Mouse (Mus musculus): Measurements from ENCODE around the gene Kif3a. TPM values are rescaled to one million over a fixed set of nuclear protein-coding genes. Genes with fewer than 3 reads are reported as not detected.

Kif3a gene
- total and polyA plus RNA-seq, 2 experiments from 2014 or later = 6.1 to 23.7 TPM

DNA sequence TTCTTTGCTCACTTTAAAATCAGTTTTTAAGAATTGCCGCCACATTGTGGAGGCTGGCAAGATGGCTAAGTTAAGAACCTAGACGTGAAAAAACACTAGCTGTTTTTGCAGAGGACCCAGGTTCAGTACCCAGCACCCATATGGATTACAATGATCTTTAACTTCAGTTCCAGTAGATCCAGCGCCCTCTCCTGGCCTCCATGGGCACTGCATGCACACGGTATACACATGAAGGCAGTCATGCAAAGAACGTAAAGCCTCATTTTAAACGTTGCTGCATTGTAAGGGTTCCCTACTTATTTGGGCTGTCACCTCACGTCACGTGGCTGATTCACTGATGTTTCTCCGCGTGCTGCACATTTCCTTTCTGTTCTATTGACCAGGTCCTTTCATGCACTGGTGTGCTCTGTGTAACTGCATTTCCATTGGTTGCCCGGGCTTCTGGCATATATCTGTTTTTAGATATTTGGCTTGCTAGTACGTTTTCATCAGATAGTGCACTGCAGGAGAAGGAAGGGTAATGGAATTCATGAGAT is 75.6 kb downstream of the Kif3a start:
- no peak overlapping the region for H3K4me2 ChIP-seq (ENCODE audit: low read depth, low read length)
- DNase-seq (ENCODE audit: low spot score) (no peak), ATAC-seq (ENCODE audit: insufficient read depth, low read depth) (no peak)
- no peaks in the 10 kb centered on the region for H3K36me3 ChIP-seq (replicated peaks; ENCODE audit: control insufficient read depth, insufficient read depth, low read length)
- no peak overlapping the region for H3K9ac ChIP-seq (replicated peaks; ENCODE audit: low read depth, low read length)
- no peaks in the 10 kb centered on the region for H3K4me1 ChIP-seq (ENCODE audit: control insufficient read depth, insufficient read depth)
- TF ChIP-seq EP300 (IDR thresholded peaks at IDR 0.05; ENCODE audit: low read depth) (no peak), CTCF (IDR thresholded peaks at IDR 0.05; ENCODE audit: low read depth) (no peak)
- no peaks in the 10 kb centered on the region for H3K9me3 ChIP-seq (replicated peaks; ENCODE audit: control insufficient read depth, low read length)
- H3K27ac ChIP-seq (ENCODE audit: low read depth) = no peak overlapping the region
- H3K4me3 ChIP-seq (ENCODE audit: low read depth, low read length) = no peak overlapping the region
- 62% methylated on average over 12 of the region's 12 CpGs for WGBS
- peaks cover under 1% of the 10 kb centered on the region; the same call in 1 of the 2 replicates for H3K27me3 ChIP-seq (ENCODE audit: control insufficient read depth, insufficient read depth, low read length)

DNA sequence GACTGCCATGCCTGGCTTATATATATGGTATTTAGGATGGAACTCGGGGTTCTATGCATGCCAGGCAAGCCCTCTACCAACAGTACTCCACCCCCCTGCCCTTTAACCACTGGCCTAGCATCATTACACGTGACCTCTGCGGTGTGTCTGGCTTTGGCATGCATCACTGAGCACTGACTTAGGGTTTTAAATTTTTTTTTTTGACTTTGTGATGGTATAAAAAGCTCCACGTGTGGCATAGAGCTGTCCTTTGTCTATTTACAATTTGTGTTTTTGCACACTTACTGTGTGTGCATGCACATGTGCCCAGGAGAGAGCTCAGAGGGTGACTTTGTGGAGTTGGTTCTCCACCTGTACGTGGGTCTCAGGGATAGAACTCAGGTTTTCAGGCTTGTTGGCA is 76.8 kb downstream of the Kif3a start:
- Histone ChIP-seq H3K27ac (ENCODE audit: low read depth) (no peak overlapping the region), H3K4me2 (ENCODE audit: low read depth, low read length) (no peak overlapping the region), H3K9ac (replicated peaks; ENCODE audit: low read depth, low read length) (no peak overlapping the region), H3K4me3 (ENCODE audit: low read depth, low read length) (no peak overlapping the region), H3K27me3 (ENCODE audit: control insufficient read depth, insufficient read depth, low read length) (no peaks in the 10 kb centered on the region), H3K36me3 (replicated peaks; ENCODE audit: control insufficient read depth, insufficient read depth, low read length) (no peaks in the 10 kb centered on the region), H3K4me1 (ENCODE audit: control insufficient read depth, insufficient read depth) (no peaks in the 10 kb centered on the region), H3K9me3 (replicated peaks; ENCODE audit: control insufficient read depth, low read length) (no peaks in the 10 kb centered on the region)
- 81% methylated on average over 5 of the region's 5 CpGs for WGBS
- TF ChIP-seq EP300 (IDR thresholded peaks at IDR 0.05; ENCODE audit: low read depth) (no peak), CTCF (IDR thresholded peaks at IDR 0.05; ENCODE audit: low read depth) (no peak)
- no peak for DNase-seq (ENCODE audit: low spot score)
- no peak for ATAC-seq (ENCODE audit: insufficient read depth, low read depth)

GRCm38 (mm10) chr11:53651441-53651840 is 84.3 kb downstream of the Kif3a start:
- ATAC-seq (ENCODE audit: insufficient read depth, low read depth) = no peak

More at GRCm38 (mm10) chr11:53651441-53651840, 84.3 kb downstream of the Kif3a start:
- peaks cover 12% of the 10 kb centered on the region for H3K4me1 ChIP-seq (ENCODE audit: control insufficient read depth, insufficient read depth)
- 77% methylated on average over 4 of the region's 4 CpGs for WGBS
- no peak overlapping the region for H3K27ac ChIP-seq (ENCODE audit: low read depth)
- peaks cover 41% of the 10 kb centered on the region for H3K36me3 ChIP-seq (replicated peaks; ENCODE audit: control insufficient read depth, insufficient read depth, low read length)
- H3K27me3 ChIP-seq (ENCODE audit: control insufficient read depth, insufficient read depth, low read length) = no peaks in the 10 kb centered on the region
- no peak overlapping the region for H3K4me3 ChIP-seq (ENCODE audit: low read depth, low read length)
- no peak for DNase-seq (ENCODE audit: low spot score)
- no peaks in the 10 kb centered on the region for H3K9me3 ChIP-seq (replicated peaks; ENCODE audit: control insufficient read depth, low read length)
- TF ChIP-seq CTCF (IDR thresholded peaks at IDR 0.05; ENCODE audit: low read depth) (no peak), EP300 (IDR thresholded peaks at IDR 0.05; ENCODE audit: low read depth) (no peak)
- H3K4me2 ChIP-seq (ENCODE audit: low read depth, low read length) = no peak overlapping the region
- no peak overlapping the region for H3K9ac ChIP-seq (replicated peaks; ENCODE audit: low read depth, low read length)

Other genes starting within 250 kb of the Kif3a start
- gene Zcchc10, start 242.7 kb upstream of the Kif3a start, total RNA-seq (2014; rRNA removed; ENCODE audit: low replicate concordance) = 1.2 TPM in 1 of 2 replicates, not detected in the other
- gene Zcchc10, start 242.7 kb upstream of the Kif3a start, polyA plus RNA-seq (2015; fragmentation: Nextera tagmentation; extraction: Ambion mirVana) = 15.3 and 15.4 TPM in 2 replicates
- gene Aff4, start 216.5 kb upstream of the Kif3a start, total RNA-seq (2014; rRNA removed; ENCODE audit: low replicate concordance) = 59.6 and 70.1 TPM in 2 replicates
- gene Aff4, start 216.5 kb upstream of the Kif3a start, polyA plus RNA-seq (2015; fragmentation: Nextera tagmentation; extraction: Ambion mirVana) = 27.6 and 36.0 TPM in 2 replicates
- not detected in 2 replicates for gene Leap2, start 144.2 kb upstream of the Kif3a start, total RNA-seq (2014; rRNA removed; ENCODE audit: low replicate concordance)
- not detected in 2 replicates for gene Leap2, start 144.2 kb upstream of the Kif3a start, polyA plus RNA-seq (2015; fragmentation: Nextera tagmentation; extraction: Ambion mirVana)
- gene Uqcrq, start 136.5 kb upstream of the Kif3a start, total RNA-seq (2014; rRNA removed; ENCODE audit: low replicate concordance) = 76.4 and 97.1 TPM in 2 replicates
- gene Uqcrq, start 136.5 kb upstream of the Kif3a start, polyA plus RNA-seq (2015; fragmentation: Nextera tagmentation; extraction: Ambion mirVana) = 3,062 and 3,250 TPM in 2 replicates
- 0.08 and 0.95 TPM in 2 replicates for gene Gdf9, start 136.4 kb upstream of the Kif3a start, total RNA-seq (2014; rRNA removed; ENCODE audit: low replicate concordance)
- gene Gdf9, start 136.4 kb upstream of the Kif3a start, polyA plus RNA-seq (2015; fragmentation: Nextera tagmentation; extraction: Ambion mirVana) = 0.79 and 1.1 TPM in 2 replicates
- not detected in 2 replicates for gene Gm10447, start 110.3 kb upstream of the Kif3a start, total RNA-seq (2014; rRNA removed; ENCODE audit: low replicate concordance)
- 0.04 TPM in 1 of 2 replicates, not detected in the other for gene Gm10447, start 110.3 kb upstream of the Kif3a start, polyA plus RNA-seq (2015; fragmentation: Nextera tagmentation; extraction: Ambion mirVana)
- gene Shroom1, start 110.2 kb upstream of the Kif3a start, total RNA-seq (2014; rRNA removed; ENCODE audit: low replicate concordance) = 1.4 and 2.9 TPM in 2 replicates
- 0.40 and 0.41 TPM in 2 replicates for gene Shroom1, start 110.2 kb upstream of the Kif3a start, polyA plus RNA-seq (2015; fragmentation: Nextera tagmentation; extraction: Ambion mirVana)
- not detected in 2 replicates for gene Gm9837, start 96.9 kb upstream of the Kif3a start, total RNA-seq (2014; rRNA removed; ENCODE audit: low replicate concordance)
- gene Gm9837, start 96.9 kb upstream of the Kif3a start, polyA plus RNA-seq (2015; fragmentation: Nextera tagmentation; extraction: Ambion mirVana) = not detected in 2 replicates
- gene Gm9945, start 87.2 kb upstream of the Kif3a start, total RNA-seq (2014; rRNA removed; ENCODE audit: low replicate concordance) = not detected in 2 replicates
- not detected in 2 replicates for gene Gm9945, start 87.2 kb upstream of the Kif3a start, polyA plus RNA-seq (2015; fragmentation: Nextera tagmentation; extraction: Ambion mirVana)
- not detected in 2 replicates for gene Sowaha, start 87.1 kb upstream of the Kif3a start, total RNA-seq (2014; rRNA removed; ENCODE audit: low replicate concordance)
- 0.04 and 0.08 TPM in 2 replicates for gene Sowaha, start 87.1 kb upstream of the Kif3a start, polyA plus RNA-seq (2015; fragmentation: Nextera tagmentation; extraction: Ambion mirVana)
- gene Sept8, start 48.1 kb upstream of the Kif3a start, total RNA-seq (2014; rRNA removed; ENCODE audit: low replicate concordance) = 47.1 and 55.8 TPM in 2 replicates
- 10.3 and 11.5 TPM in 2 replicates for gene Sept8, start 48.1 kb upstream of the Kif3a start, polyA plus RNA-seq (2015; fragmentation: Nextera tagmentation; extraction: Ambion mirVana)
- gene Il4, start 51.3 kb downstream of the Kif3a start, total RNA-seq (2014; rRNA removed; ENCODE audit: low replicate concordance) = not detected in 2 replicates
- 0.30 TPM in 1 of 2 replicates, not detected in the other for gene Il4, start 51.3 kb downstream of the Kif3a start, polyA plus RNA-seq (2015; fragmentation: Nextera tagmentation; extraction: Ambion mirVana)
- gene Il13, start 67.3 kb downstream of the Kif3a start, total RNA-seq (2014; rRNA removed; ENCODE audit: low replicate concordance) = not detected in 2 replicates
- not detected in 2 replicates for gene Il13, start 67.3 kb downstream of the Kif3a start, polyA plus RNA-seq (2015; fragmentation: Nextera tagmentation; extraction: Ambion mirVana)
- 4.6 and 5.9 TPM in 2 replicates for gene Rad50, start 139.9 kb downstream of the Kif3a start, total RNA-seq (2014; rRNA removed; ENCODE audit: low replicate concordance)
- gene Rad50, start 139.9 kb downstream of the Kif3a start, polyA plus RNA-seq (2015; fragmentation: Nextera tagmentation; extraction: Ambion mirVana) = 13.5 and 14.9 TPM in 2 replicates
- not detected in 2 replicates for gene Il5, start 153.4 kb downstream of the Kif3a start, total RNA-seq (2014; rRNA removed; ENCODE audit: low replicate concordance)
- gene Il5, start 153.4 kb downstream of the Kif3a start, polyA plus RNA-seq (2015; fragmentation: Nextera tagmentation; extraction: Ambion mirVana) = 0.07 TPM in 2 replicates
- gene Irf1, start 202.6 kb downstream of the Kif3a start, total RNA-seq (2014; rRNA removed; ENCODE audit: low replicate concordance) = 4.6 and 9.1 TPM in 2 replicates
- 9.4 and 9.6 TPM in 2 replicates for gene Irf1, start 202.6 kb downstream of the Kif3a start, polyA plus RNA-seq (2015; fragmentation: Nextera tagmentation; extraction: Ambion mirVana)
- gene Gm17334, start 205.8 kb downstream of the Kif3a start, total RNA-seq (2014; rRNA removed; ENCODE audit: low replicate concordance) = not detected in 2 replicates
- not detected in 2 replicates for gene Gm17334, start 205.8 kb downstream of the Kif3a start, polyA plus RNA-seq (2015; fragmentation: Nextera tagmentation; extraction: Ambion mirVana)

All from heart, postnatal 0 days (tissue).